Mouse (Mus musculus) cortical plate, adult 2 months (tissue): ENCODE data around the gene Taar6. TPM values are rescaled to one million over a fixed set of nuclear protein-coding genes. Genes with fewer than 3 reads are reported as not detected.
A peak's percentile ranks its signal among the peaks of the same experiment; 100 is the strongest.

Source experiments
- H3K27ac ChIP-seq: fragments of 200-500 bp; 2 replicates; pipeline ENCODE4 v1.5.1; 2012; ENCODE audit warnings: low read length, control low read depth, inconsistent platforms; ENCODE audit not compliant: insufficient read depth
- H3K4me1 ChIP-seq: fragments of 200-500 bp; 2 replicates; pipeline ENCODE4 v1.6.1; 2011; ENCODE audit warnings: low read length; ENCODE audit not compliant: control insufficient read depth, insufficient read depth
- H3K4me3 ChIP-seq: fragments of 200-500 bp; 2 replicates; pipeline ENCODE4 v1.5.1; 2011; ENCODE audit warnings: mild to moderate bottlenecking, low read length, control low read depth; ENCODE audit not compliant: insufficient read depth
- CTCF ChIP-seq: fragments of 200-500 bp; IDR thresholded peaks from 2 replicates; pipeline ENCODE4 v1.5.1; 2011; ENCODE audit warnings: mild to moderate bottlenecking, control low read depth, low read length; ENCODE audit not compliant: insufficient read depth; ENCODE audit errors: extremely low read depth
- POLR2A ChIP-seq: fragments of 200-500 bp; IDR thresholded peaks from 2 replicates; pipeline ENCODE4 v1.6.1; 2011; ENCODE audit warnings: mild to moderate bottlenecking, low read length, control low read depth; ENCODE audit not compliant: insufficient read depth; ENCODE audit errors: extremely low read depth
- polyA plus RNA-seq: library from polyadenylated mRNA; depleted of rRNA; stranded (reverse); fragments of >200 nt; gene quantifications from 2 replicates; pipeline ENCODE4 v1.2.3, GENCODE M21; 2012

Taar6 gene
- polyA plus RNA-seq, 1 experiment: not detected

DNA sequence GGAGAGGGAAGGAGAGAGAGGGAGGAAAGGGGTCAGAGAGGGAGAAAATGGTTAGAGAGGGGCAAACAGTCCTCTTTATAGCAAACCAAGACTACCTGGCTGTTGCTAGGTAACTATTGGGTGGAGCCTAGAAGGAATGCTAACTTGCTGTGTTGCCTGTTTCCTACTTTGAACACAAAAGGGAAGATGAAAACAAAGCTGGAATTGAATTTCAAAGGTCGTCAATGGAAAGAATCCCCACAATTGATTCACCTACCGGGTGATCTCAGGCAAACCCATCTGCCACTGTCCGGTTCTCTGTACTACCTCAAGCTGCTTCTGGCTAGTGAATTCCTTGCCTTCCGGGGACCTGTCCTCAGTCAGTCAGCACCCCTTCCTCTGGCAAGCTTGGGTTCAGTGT lies 7.5 kb downstream of the Taar6 start:
- no peak for TF ChIP-seq POLR2A
- no peak for TF ChIP-seq CTCF
- Histone ChIP-seq H3K4me3 (no peak overlapping the region), H3K4me1 (no peaks in the 10 kb centered on the region), H3K27ac (no peak overlapping the region)

DNA sequence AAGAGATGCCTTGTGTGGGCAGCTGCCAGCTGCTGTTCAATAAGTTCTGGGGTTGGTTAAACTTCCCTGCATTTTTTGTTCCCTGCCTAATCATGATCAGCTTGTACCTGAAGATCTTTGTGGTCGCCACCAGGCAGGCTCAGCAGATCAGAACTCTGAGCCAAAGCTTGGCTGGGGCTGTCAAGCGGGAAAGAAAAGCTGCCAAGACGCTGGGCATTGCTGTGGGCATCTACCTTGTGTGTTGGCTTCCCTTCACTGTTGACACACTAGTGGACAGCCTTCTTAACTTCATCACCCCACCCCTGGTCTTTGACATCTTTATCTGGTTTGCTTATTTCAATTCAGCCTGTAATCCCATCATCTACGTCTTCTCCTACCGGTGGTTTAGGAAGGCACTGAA lies 14.2 kb downstream of the Taar6 start:
- Histone ChIP-seq H3K4me3 (no peak overlapping the region), H3K4me1 (no peaks in the 10 kb centered on the region), H3K27ac (no peak overlapping the region)
- TF ChIP-seq CTCF: no peak
- no peak for TF ChIP-seq POLR2A

DNA sequence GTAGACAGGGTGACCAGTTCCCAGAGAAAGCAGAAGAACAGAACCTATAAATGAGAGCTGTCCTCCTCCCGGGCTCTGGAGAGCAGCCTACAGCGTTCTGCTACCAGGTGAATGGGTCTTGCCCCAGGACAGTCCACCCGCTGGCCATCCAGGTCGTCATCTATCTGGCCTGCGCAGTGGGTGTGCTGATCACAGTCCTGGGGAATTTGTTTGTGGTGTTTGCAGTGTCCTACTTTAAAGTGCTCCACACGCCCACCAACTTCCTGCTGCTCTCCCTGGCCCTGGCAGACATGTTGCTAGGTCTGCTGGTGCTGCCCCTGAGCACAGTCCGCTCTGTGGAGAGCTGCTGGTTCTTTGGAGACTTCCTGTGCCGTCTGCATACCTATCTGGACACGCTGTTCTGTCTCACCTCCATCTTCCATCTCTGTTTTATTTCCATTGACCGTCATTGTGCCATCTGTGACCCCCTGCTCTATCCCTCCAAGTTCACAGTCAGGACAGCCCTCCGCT lies 14.7 kb downstream of the Taar6 start, which contains the start of gene Taar5:
Gene Taar5, plus strand, starts transcription at position 51 of the 510 bp plus-strand sequence.
- Histone ChIP-seq H3K4me3 (no peak within 1 kb of the TSS), H3K4me1 (no peaks in the 10 kb centered on the region), H3K27ac (no peak within 1 kb of the TSS)
- no peak for TF ChIP-seq CTCF
- TF ChIP-seq POLR2A: no peak

DNA sequence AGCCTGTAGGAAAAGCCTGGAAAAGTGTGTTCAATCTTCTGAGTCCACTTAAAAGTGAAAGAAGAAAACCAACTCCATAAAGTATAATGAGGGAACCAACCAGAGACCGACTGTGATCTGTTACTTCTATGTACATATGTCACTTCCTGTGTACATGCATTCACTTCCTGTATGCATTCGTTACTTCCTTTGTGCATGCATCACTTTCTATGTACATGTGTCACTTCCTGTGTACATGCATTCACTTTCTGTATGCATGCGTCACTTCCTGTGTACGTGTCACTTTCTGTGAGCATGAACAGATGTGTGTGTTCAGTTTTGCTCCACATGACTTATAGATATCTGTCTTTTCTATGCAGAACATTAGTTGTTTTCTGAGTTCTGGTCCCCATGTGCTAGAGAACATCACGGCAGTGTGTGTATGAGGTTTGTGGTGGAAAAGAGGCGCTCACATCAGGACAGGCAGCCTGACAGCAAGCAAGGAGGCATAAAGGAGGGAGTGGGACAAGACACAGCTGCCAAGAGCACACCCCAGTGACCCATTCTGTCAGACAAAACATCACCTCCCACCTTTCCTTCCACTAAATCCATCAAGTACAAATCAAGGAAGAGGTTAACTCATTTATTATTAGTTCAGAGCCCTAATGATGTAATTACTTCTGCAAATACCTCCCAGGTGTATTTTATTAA lies 20.4 kb downstream of the Taar6 start:
- TF ChIP-seq CTCF (no peak), POLR2A (no peak)
- no peak overlapping the region for H3K27ac ChIP-seq
- no peak overlapping the region for H3K4me3 ChIP-seq
- H3K4me1 ChIP-seq: no peaks in the 10 kb centered on the region

DNA sequence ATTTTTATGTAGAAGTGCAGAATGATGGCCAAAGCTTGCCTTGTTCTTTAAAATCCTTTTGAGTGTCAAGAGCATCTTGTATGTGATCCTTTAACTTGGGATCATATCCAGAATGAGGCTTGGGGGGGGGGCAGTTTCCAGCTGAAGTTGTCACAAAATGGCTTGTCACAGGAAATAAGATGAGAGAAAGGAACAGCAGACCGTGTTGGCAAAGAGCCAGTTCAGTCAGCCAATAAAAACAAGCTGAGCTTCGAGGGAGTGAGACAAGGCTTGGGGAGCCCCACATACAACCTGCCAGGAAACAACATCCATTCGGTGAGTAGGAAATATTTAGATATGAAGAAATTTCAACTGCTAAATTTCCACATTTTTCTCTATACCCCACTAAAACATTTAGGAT lies 22.0 kb downstream of the Taar6 start:
- Histone ChIP-seq H3K4me1 (no peaks in the 10 kb centered on the region), H3K27ac (no peak overlapping the region), H3K4me3 (no peak overlapping the region)
- TF ChIP-seq POLR2A: no peak
- TF ChIP-seq CTCF: no peak

DNA sequence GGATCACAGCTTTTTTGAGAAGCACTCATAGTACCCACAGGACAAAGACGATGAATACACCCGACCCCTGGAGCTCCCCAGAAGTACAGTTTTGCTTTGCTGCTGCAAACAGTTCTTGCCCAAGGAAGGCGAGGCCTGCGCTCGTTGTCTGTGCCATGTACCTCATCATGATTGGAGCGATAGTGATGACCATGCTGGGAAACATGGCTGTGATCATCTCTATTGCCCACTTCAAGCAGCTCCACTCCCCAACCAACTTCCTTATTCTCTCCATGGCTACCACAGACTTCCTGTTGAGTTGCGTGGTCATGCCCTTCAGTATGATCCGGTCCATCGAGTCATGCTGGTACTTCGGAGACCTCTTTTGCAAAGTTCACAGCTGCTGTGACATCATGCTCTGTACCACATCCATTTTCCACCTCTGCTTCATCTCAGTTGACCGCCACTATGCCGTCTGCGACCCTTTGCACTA lies 25.0 kb downstream of the Taar6 start, which contains the start of gene Taar4:
Gene Taar4, plus strand, starts transcription at position 51 of the 472 bp plus-strand sequence.
- Histone ChIP-seq H3K27ac (no peak within 1 kb of the TSS), H3K4me1 (no peaks in the 10 kb centered on the region), H3K4me3 (no peak within 1 kb of the TSS)
- TF ChIP-seq POLR2A: no peak
- TF ChIP-seq CTCF: no peak

DNA sequence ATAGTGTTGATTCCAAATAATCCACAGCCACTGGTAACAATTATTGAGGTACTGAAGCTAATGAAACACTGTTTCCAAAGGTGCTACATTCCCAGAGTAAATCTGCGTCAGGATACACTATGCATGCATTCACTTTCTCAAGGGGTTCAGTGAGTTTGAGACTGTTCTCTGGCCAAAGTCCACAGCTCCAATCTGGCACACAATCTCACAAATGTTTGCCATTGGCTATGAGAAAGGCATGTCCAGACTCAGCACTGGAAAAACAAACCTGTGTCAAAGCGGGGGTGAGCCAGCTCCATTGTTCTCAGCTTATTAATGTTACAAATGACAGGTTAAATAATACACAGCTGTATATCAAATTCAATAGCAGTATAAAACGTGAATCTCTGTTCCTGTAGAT lies 26.4 kb downstream of the Taar6 start:
- Histone ChIP-seq H3K27ac (no peak overlapping the region), H3K4me1 (no peaks in the 10 kb centered on the region), H3K4me3 (no peak overlapping the region)
- TF ChIP-seq CTCF: no peak
- no peak for TF ChIP-seq POLR2A

DNA sequence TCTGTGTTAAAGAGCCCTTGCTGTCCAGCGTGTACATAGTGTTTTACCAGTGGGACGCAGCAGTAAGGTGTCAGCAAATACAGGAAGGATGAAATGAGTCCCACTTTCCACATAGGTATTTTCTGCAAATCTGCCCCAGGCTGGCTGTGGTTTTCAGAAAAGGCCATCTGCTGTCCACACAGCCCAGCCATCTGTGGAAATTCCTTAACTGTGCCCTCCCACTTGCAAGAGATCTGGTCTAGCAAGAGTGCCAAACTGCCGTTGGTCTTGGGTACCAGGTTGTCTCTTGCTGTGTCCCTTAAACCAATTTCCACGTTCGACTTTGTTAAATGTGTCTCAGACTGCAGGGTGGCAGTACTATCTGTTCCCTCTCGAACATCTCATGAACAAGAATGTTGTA lies 33.7 kb downstream of the Taar6 start:
- TF ChIP-seq CTCF: no peak
- H3K4me3 ChIP-seq: no peak overlapping the region
- H3K4me1 ChIP-seq: no peaks in the 10 kb centered on the region
- no peak overlapping the region for H3K27ac ChIP-seq

DNA sequence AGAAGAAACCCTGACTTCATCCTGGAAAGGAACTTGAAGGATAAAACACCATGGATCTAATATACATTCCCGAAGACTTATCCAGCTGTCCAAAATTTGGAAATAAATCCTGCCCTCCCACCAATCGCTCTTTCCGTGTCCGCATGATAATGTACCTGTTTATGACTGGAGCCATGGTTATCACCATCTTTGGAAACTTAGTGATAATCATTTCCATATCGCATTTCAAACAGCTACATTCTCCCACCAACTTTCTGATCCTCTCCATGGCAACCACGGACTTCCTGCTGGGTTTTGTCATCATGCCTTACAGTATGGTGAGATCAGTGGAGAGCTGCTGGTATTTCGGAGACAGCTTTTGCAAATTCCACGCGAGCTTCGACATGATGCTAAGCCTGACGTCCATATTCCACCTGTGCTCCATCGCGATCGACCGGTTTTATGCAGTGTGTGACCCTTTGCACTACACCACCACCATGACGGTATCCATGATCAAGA lies 35.9 kb downstream of the Taar6 start, which contains the start of gene Taar3:
Gene Taar3, plus strand, starts transcription at position 51 of the 498 bp plus-strand sequence.
- TF ChIP-seq POLR2A (no peak), CTCF (no peak)
- Histone ChIP-seq H3K4me3 (0 out of 2 replicates have a peak within 1 kb of the TSS, but pooled peaks have one; percentile 3), H3K4me1 (no peaks in the 10 kb centered on the region), H3K27ac (no peak within 1 kb of the TSS)

DNA sequence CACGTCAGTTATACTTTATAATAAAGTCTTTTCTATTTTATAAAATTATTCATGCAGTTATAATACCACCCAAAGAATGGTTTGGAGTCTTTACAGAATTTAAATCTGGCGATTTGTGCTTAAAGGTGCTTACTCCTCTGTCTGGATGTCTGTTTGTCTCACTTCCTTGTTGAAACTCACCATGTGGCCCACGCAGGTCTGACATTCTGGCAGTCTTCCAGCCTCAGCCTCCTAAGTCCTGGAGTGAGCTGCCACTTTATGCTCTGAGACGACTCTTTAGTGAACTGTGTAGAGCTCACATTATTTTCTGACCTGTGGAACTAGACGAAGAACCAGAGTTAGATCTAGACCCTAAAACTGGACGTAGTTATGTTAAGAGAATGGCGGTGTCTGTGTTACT lies 37.4 kb downstream of the Taar6 start:
- TF ChIP-seq CTCF (no peak), POLR2A (no peak)
- Histone ChIP-seq H3K4me3 (no peak overlapping the region), H3K4me1 (no peaks in the 10 kb centered on the region), H3K27ac (no peak overlapping the region)
